8 mouse cellular contexts compared by ENCODE assay signal in the genomic region with DNA sequence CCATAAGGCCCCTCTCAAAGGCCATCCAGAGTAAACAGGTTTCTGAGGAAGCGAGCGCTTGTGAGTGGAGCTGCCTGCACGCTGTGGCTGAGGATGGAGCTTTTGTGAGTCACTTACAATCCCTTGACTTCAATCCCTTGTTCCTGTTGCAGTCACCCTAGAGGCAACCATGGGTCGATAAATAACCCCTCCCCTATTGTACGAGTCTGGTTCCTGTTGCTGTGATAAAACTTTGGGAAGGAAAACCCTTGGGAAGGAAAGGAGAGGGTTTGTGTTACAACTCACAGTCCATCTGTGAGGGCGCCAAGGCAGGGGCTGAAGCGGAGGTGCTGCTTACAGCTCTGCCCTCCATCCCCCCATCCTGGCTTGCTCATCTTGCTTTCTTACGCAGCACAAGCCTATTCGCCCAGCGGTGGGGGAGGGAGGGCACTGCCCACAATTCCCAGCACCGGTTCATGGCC. TPM values are rescaled to one million over a fixed set of nuclear protein-coding genes. Genes with fewer than 3 reads are reported as not detected.
DNase-seq lines count a peak whose midpoint lies in the region; ATAC-seq and TF ChIP-seq lines count a peak whose summit lies in the region.

No protein-coding gene starts in this region.

- WGBS in heart, embryonic 15.5 days, result 24% methylated on average over 11 of the region's 11 CpGs

- no peak overlapping the region for H3K4me2 ChIP-seq in heart, embryonic 15.5 days

- H3K9ac ChIP-seq in heart, embryonic 15.5 days, result peak overlapping the region; percentile 13; the same call in 1 of the 2 replicates

- no peaks in the 10 kb centered on the region for H3K9me3 ChIP-seq in heart, embryonic 15.5 days (replicated peaks)

- no peaks in the 10 kb centered on the region for H3K36me3 ChIP-seq in heart, embryonic 15.5 days

- peak; percentile 51 for ATAC-seq in heart, embryonic 15.5 days (replicated peaks; ENCODE audit: insufficient number of reproducible peaks, insufficient read depth, low FRiP score, low read depth)

- H3K4me1 ChIP-seq in heart, embryonic 15.5 days (replicated peaks), result peaks cover 34% of the 10 kb centered on the region

- H3K4me3 ChIP-seq in heart, embryonic 15.5 days, result no peak overlapping the region
- no peak overlapping the region for H3K4me3 ChIP-seq in gastrocnemius, adult 2 months

- DNase-seq in cerebellum, postnatal 14 days, result peak; percentile 68 to 76
- no peak for DNase-seq in cerebellum, postnatal 36 days
- DNase-seq in adrenal gland, postnatal 36 days, result peak; percentile 47 to 73
- DNase-seq in mesoderm, embryonic 11.5 days (ENCODE audit: low read depth, low spot score), result peak; percentile 60
- no peak for DNase-seq in spleen, adult 18-20 months
- no peak for DNase-seq in spleen, adult 12 weeks (ENCODE audit: low spot score)
- no peak for DNase-seq in gastrocnemius, adult 2 months

- H3K27me3 ChIP-seq in heart, embryonic 15.5 days, result no peaks in the 10 kb centered on the region

- peak overlapping the region; percentile 72 for H3K27ac ChIP-seq in heart, embryonic 15.5 days
- H3K27ac ChIP-seq in gastrocnemius, adult 2 months, result no peak overlapping the region

- TF ChIP-seq CTCF in gastrocnemius, adult 2 months (IDR thresholded peaks at IDR 0.05), result no peak

- intact Hi-C loops in gastrocnemius, adult 2 months (cut with DNase I), result no loop called here

RNA-seq across cellular contexts. Expression of a gene that starts 45.2 kb away (rescaled TPM):
- total RNA-seq in adrenal gland, postnatal 36 days (2021), result 1 to 10 TPM in 1 of 2 experiments, under 1 TPM in 1; 0.40 to 2.1 TPM
- 1.1 and 1.5 TPM in 2 replicates for polyA plus RNA-seq in heart, embryonic 15.5 days (2015; fragmentation: Nextera tagmentation; extraction: Ambion mirVana)
- total RNA-seq in gastrocnemius, adult 2 months (2021), result 1 to 10 TPM in 1 of 2 experiments, under 1 TPM in 1; 0.47 to 1.8 TPM

Comparison
In these comparisons a context has a peak if more than half of its experiments do, and no peak if none do; other contexts are left out.
1. DNase-seq: peak in cerebellum, postnatal 14 days (2 of 2), adrenal gland, postnatal 36 days (2 of 2) and mesoderm, embryonic 11.5 days (single experiment); none in cerebellum, postnatal 36 days (0 of 2), spleen, adult 18-20 months (0 of 2), spleen, adult 12 weeks (single experiment) and gastrocnemius, adult 2 months (single experiment).